Mouse (Mus musculus) embryo, embryonic 10.5 days (tissue): ENCODE measurements around the gene Il31ra.

Experiments used
- DNase-seq: peaks from one replicate; pipeline ENCODE4 v3.0.0-alpha.2; 2015; ENCODE audit warnings: low spot score

Gene Il31ra

GRCm38 (mm10) chr13:112507691-112508090 lies 86.5 kb downstream of the Il31ra start:
- DNase-seq, result no peak

DNA sequence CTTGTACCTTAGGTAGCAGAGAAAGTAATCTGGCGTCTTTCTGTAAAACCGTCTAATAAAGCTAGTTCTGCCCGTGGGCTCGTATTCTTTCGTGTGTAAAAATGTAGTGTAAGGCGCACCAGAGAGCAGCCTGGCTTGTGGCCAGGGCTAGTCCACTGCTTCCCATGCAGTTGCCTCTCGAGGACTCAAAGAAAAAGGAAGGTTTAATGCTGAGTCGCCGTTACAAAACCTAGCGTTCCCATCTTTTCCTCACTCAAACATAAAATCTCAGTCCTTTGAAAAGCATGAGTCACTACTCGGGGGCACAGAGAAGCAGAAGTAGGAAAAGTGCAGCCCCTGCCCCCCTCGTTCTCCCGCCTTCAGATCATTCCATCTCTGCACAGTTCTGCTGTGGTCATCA lies 87.4 kb downstream of the Il31ra start:
- no peak for DNase-seq

DNA sequence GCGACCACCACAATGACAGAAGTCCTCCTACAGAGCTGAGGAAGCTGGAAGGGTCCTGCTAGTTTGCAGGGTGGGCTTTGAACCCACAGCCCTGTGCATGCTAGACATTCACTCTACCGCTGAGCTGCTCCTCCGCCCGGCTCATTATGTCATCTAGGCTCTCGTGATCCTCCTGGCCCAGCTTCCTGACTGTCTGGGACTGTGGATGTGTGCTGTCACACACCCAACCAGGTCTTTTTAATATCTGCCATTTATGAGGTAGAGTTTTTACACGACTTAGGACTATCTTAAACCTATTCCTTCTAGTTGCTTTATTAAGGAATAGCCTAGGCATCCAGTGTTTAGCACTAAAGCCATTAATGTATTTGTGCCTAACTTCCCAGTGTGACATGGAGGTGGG lies 88.7 kb downstream of the Il31ra start:
- DNase-seq, result no peak

DNA sequence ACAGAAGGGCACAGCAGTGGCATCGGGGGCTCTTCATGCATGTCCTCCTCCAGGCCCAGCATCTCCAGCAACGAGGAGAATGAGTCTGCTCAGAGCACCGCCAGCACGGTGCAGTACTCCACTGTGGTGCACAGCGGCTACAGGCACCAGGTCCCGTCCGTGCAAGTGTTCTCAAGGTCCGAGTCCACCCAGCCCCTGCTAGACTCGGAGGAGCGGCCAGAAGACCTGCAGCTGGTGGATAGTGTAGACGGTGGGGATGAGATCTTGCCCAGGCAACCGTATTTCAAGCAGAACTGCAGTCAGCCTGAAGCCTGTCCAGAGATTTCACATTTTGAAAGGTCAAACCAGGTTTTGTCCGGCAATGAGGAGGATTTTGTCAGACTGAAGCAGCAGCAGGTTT lies 90.3 kb downstream of the Il31ra start:
- no peak for DNase-seq

DNA sequence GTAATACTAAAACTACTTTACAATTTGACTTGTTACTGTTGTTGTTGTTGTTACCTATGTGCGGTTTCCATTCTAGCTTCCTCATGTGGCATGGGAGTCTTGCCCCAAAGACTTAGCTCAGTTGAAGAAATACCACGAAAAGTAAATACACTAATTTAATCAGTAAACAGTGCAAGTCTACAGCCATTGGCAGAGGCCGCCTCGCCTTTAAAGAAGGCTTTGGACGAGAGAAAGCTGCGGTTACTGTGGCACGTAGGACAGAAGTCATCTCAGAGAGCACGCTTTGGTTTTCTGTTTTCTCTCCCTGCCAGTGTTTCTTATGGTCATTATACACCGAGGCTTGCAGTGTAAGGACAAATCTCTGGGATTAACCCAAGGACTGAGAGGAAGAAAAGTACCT lies 93.7 kb downstream of the Il31ra start:
- DNase-seq, result no peak

DNA sequence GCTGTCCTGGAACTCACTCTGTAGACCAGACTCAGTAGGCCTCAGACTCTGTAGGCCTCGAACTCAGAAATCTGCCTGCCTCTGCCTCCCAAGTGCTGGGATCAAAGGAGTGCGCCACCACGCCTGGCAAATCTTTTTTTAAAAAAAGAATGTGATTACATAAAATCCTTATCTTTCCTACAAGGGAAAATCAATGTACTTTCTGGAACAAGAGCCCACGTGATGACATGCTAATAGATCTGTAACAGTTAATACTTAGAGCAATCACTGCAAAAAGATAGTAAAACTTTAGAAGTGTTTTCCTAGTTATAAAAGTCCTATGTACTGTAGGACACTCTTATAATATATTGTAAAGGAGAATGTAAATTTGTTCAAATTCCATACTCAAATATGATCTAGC lies 94.1 kb downstream of the Il31ra start:
- no peak for DNase-seq

GRCm38 (mm10) chr13:112494590-112494989 lies 99.6 kb downstream of the Il31ra start:
- no peak for DNase-seq

DNA sequence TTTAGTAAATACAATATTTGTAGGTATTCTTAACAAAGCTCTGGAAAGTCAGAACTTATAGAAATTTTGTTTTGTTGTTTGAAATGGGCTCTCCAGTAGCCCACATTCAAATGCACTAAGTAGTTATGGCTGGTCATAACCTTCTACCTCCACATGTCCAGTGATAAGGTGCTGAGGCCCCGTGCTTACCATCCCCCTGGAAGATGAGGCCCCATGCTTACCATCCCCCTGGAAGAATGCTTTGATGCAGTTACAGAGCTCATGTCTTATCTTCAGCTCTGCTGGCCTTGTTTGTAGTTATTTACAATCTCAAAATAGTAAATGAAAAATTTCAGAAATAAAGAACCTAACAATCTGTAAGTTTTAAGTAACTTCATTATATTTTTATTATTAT lies 101.9 kb downstream of the Il31ra start:
- no peak for DNase-seq

DNA sequence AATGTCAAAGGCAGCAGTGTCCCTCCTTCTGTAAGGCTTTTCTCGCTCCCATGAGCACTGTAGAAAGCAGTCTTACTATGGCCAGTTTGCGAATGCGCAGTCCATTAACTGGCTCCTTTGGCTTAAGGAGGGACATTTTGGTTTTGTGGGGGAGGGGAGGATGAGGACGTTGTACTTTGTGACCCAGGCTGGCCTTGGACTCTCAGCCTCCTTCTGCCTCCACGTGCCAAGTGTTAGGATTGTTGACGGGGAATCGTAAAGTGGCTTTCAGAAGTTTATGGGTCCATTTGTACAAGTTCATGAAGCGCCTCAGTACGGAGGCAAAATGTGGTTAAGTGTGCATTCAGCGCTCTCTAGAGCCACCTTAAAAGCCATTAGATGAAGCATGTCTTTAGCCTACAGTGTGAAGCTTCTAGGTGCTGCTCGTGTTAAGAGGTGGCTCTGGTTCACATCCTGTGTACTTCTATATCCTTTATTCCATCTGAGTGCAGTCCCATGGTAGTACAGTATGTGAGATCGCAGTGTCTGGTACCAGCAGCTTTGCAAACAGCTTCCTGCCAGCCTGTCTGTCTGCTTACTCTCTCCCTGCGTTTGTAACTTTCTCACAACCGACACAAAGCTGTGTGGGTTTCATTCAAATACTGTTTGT lies 102.4 kb downstream of the Il31ra start:
- DNase-seq, result no peak

- DNase-seq, result no peak
Measured at GRCm38 (mm10) chr13:112490036-112490435, 104.1 kb downstream of the Il31ra start.

GRCm38 (mm10) chr13:112486676-112487075 lies 107.5 kb downstream of the Il31ra start:
- DNase-seq, result no peak

GRCm38 (mm10) chr13:112486236-112486635 lies 107.9 kb downstream of the Il31ra start:
- DNase-seq, result no peak

DNA sequence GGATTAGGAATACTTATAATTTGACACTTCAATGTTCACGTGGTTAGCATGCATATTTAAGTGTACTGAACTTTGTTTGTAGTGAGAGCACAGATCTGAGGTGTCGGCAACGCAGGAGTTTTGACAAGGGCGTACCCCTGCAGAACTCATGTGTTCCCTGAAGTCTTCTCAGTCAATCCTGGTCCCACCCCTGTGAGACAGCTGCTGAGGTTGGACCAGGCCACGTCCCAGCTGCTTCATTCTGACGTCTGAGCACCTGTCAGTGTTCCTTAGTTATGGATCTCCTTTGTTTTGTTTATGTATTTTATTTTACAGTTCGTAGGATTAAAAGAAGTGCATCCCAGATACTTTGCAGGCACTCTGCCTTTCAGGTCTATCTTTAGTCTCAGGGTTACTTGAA lies 111.1 kb downstream of the Il31ra start:
- no peak for DNase-seq

GRCm38 (mm10) chr13:112482525-112482924 lies 111.6 kb downstream of the Il31ra start:
- DNase-seq, result no peak

- no peak for DNase-seq
Measured at GRCm38 (mm10) chr13:112479926-112480325, 114.2 kb downstream of the Il31ra start.

DNA sequence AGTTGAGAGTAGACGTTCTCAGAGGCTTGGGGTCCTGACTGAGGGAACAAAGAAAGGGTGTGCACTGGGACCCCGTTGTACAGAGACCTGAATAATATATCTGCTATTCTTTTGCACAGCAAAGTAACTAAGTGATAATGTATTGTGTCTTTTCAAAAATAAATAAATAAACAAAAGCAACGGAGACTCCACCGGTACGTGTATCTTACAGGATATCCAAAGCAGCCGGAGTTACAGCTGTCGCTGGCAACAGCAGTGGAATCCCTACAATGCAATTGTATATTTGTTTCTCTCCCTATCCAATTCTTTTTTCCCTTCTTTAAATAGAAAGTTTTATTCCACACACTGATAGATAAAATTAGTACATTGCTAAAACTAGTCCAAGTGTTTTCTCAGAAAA lies 115.1 kb downstream of the Il31ra start:
- no peak for DNase-seq

DNA sequence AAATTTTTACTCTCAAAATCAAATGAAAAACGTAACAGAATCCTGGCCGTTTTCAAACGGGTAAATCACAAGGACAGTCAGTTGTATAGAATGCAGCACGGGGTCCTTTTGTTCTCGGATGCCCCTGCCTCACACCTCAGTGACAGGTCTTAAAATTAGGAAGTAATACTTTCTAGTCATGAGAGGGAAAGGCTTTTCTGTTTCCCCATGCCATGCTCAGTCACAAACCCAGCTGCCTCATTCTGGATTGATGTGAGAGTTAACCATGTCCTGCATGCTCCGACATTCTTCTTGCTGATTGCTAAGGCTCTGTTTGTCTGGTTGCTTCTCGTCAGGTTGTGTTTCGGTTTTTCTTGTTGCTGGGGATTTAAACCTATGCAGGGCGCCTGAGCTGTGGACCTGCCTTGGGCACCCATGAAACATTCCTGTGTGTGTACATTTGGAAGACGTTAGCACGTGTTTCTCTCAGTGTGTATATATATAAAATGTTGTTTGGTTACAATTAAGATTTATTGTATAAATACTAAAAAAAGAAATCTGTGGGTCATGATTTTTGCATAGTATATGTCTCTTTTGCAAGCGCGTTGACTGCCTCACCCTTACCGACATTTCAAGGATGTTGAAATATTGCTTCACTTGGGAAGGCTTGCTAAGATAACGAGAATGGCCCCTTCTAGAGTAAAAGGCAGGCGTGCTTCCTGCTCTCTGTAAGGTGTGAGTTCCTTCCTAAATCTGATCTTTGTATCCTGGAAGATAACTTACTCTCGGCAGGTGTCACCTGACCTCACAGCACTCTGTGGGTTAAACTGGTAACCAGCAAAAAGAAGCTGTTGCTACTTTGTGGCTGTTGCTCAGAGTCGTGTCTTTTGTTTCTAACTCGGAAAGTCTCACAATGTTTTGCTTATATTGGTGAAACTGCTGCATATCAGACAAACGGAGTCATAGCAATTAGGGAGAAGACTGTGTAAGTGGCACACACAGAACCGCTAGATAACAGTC lies 120.1 kb downstream of the Il31ra start:
- no peak for DNase-seq

- DNase-seq, result no peak
Measured at GRCm38 (mm10) chr13:112472401-112473023, 121.6 kb downstream of the Il31ra start.

DNA sequence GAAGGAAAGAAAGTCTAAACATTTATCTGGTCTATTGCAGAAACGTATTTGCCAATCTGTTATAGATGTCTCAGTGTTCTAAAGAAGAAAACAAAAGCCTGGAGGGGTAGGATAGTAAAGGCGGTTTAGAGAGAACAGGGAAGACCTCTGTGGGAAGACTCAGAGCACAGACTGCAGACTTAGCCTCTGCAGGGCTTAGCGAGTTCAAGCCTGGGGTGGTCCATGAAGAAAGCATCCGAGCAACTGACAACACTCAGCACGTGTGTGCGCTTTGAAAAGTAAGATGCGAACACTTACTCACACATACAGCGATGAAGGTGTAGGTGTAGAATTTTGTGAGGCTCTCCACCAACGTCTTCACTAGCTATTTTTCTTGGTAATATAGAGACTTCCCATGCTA lies 123.0 kb downstream of the Il31ra start:
- DNase-seq, result no peak
